Mouse (Mus musculus) intestine, postnatal 0 days (tissue): ENCODE data around the gene Sptbn2. TPM values are rescaled to one million over a fixed set of nuclear protein-coding genes. Genes with fewer than 3 reads are reported as not detected.

Source experiments
- ATAC-seq: fragments of 200-750 bp; cut with Nextera tagmentation; 2 replicates; pipeline ENCODE4 v1.8.0; 2017; ENCODE audit warnings: mild to moderate bottlenecking, moderate TSS enrichment, moderate library complexity
- H3K27ac ChIP-seq: fragments of 300-500 bp; sonication (generic); 2 replicates; pipeline ENCODE4 v1.5.1; 2014; ENCODE audit warnings: mild to moderate bottlenecking, low read depth, low read length, moderate library complexity
- H3K27me3 ChIP-seq: fragments of 300-500 bp; sonication (generic); replicated peaks from 2 replicates; pipeline ENCODE4 v1.6.1; 2014; ENCODE audit warnings: low read length, mixed read lengths; ENCODE audit not compliant: control insufficient read depth, insufficient read depth
- H3K36me3 ChIP-seq: fragments of 300-500 bp; sonication (generic); 2 replicates; pipeline ENCODE4 v1.6.1; 2014; ENCODE audit warnings: mild to moderate bottlenecking, moderate library complexity; ENCODE audit not compliant: control insufficient read depth, insufficient read depth
- H3K4me1 ChIP-seq: fragments of 300-500 bp; sonication (generic); replicated peaks from 2 replicates; pipeline ENCODE4 v1.6.1; 2014; ENCODE audit warnings: antibody characterized with exemption, low read length, mixed read lengths; ENCODE audit not compliant: control insufficient read depth, insufficient read depth
- H3K4me2 ChIP-seq: fragments of 300-500 bp; sonication (generic); replicated peaks from 2 replicates; pipeline ENCODE4 v1.6.1; 2014; ENCODE audit warnings: low read depth, mild to moderate bottlenecking, moderate library complexity
- H3K4me3 ChIP-seq: fragments of 300-500 bp; sonication (generic); 2 replicates; pipeline ENCODE4 v1.5.1; 2014; ENCODE audit warnings: low read depth, low read length
- H3K9ac ChIP-seq: fragments of 300-500 bp; sonication (generic); 2 replicates; pipeline ENCODE4 v1.6.1; 2014; ENCODE audit warnings: mild to moderate bottlenecking, low read depth, low read length
- H3K9me3 ChIP-seq: fragments of 300-500 bp; sonication (generic); 2 replicates; pipeline ENCODE4 v1.6.1; 2016; ENCODE audit warnings: mixed run types; ENCODE audit not compliant: control insufficient read depth
- CTCF ChIP-seq: sonication (generic); IDR thresholded peaks from 2 replicates; pipeline ENCODE4 v1.5.1; 2016; ENCODE audit warnings: low read depth, mild to moderate bottlenecking, control low read depth, antibody characterized with exemption, moderate library complexity
- WGBS: fragments of 180-500 bp; shearing (Covaris S2); extraction: QIAGEN DNeasy Blood & Tissue Kit; methylation state at CpG from one replicate; pipeline ENCODE4 v1.1.7; 2014; 5-methylcytosine and 5-hydroxymethylcytosine counted together
- polyA plus RNA-seq: library from polyadenylated mRNA; unstranded; fragments of >200 nt; fragmentation: Nextera tagmentation; extraction: Ambion mirVana; gene quantifications from 2 replicates; pipeline ENCODE4 v1.2.1, GENCODE M21; 2015

Sptbn2 gene
- polyA plus RNA-seq, 1 experiment from 2014 or later: 0.27 TPM

GRCm38 (mm10) chr19:4698205-4698677 is 12.7 kb upstream of the Sptbn2 start, which contains the start of gene Gm960:
Gene Gm960, minus strand, starts transcription at chr19:4698668.
- no peak for TF ChIP-seq CTCF
- peak within 1 kb of the TSS; percentile 54 for H3K4me3 ChIP-seq
- peak within 1 kb of the TSS; percentile 89 for H3K4me2 ChIP-seq
- peak within 1 kb of the TSS; percentile 37; the same call in 1 of the 2 replicates for H3K9ac ChIP-seq
- peak; percentile 22; the same call in 1 of the 2 replicates for ATAC-seq
- peaks cover 38% of the 10 kb centered on the region for H3K27me3 ChIP-seq
- 2% methylated on average over 40 of the region's 40 CpGs for WGBS
- no peak within 1 kb of the TSS for H3K27ac ChIP-seq
- no peaks in the 10 kb centered on the region for H3K9me3 ChIP-seq
- no peaks in the 10 kb centered on the region for H3K4me1 ChIP-seq
- no peaks in the 10 kb centered on the region for H3K36me3 ChIP-seq

- Histone ChIP-seq H3K9me3 (no peaks in the 10 kb centered on the region), H3K36me3 (no peaks in the 10 kb centered on the region), H3K4me3 (peak overlapping the region; percentile 54), H3K4me1 (no peaks in the 10 kb centered on the region), H3K4me2 (no peak overlapping the region; the same call in 1 of the 2 replicates), H3K27ac (no peak overlapping the region), H3K27me3 (peaks cover 38% of the 10 kb centered on the region), H3K9ac (no peak overlapping the region)
- ATAC-seq: no peak
- 23% methylated on average over 8 of the region's 8 CpGs for WGBS
- no peak for TF ChIP-seq CTCF
Measured at GRCm38 (mm10) chr19:4698856-4699255, 12.1 kb upstream of the Sptbn2 start.

- no peak overlapping the region for H3K9ac ChIP-seq
- TF ChIP-seq CTCF: no peak
- H3K27ac ChIP-seq: no peak overlapping the region
- H3K36me3 ChIP-seq: no peaks in the 10 kb centered on the region
- no peak for ATAC-seq
- 53% methylated on average over 5 of the region's 5 CpGs for WGBS
- no peaks in the 10 kb centered on the region for H3K4me1 ChIP-seq
- H3K4me2 ChIP-seq: no peak overlapping the region
- peaks cover 38% of the 10 kb centered on the region for H3K27me3 ChIP-seq
- no peak overlapping the region for H3K4me3 ChIP-seq
- H3K9me3 ChIP-seq: no peaks in the 10 kb centered on the region
Measured at GRCm38 (mm10) chr19:4699821-4700220, 11.1 kb upstream of the Sptbn2 start.

GRCm38 (mm10) chr19:4700656-4701055 is 10.3 kb upstream of the Sptbn2 start:
- WGBS: 71% methylated on average over 8 of the region's 8 CpGs
- TF ChIP-seq CTCF: no peak

GRCm38 (mm10) chr19:4701221-4701620 is 9.7 kb upstream of the Sptbn2 start:
- Histone ChIP-seq H3K4me3 (no peak overlapping the region), H3K27ac (no peak overlapping the region), H3K9ac (no peak overlapping the region), H3K4me2 (no peak overlapping the region), H3K4me1 (no peaks in the 10 kb centered on the region), H3K9me3 (no peaks in the 10 kb centered on the region), H3K27me3 (peaks cover 38% of the 10 kb centered on the region), H3K36me3 (no peaks in the 10 kb centered on the region)
- WGBS: 41% methylated on average over 7 of the region's 7 CpGs
- TF ChIP-seq CTCF: no peak
- ATAC-seq: no peak

More at GRCm38 (mm10) chr19:4700656-4701055, 10.3 kb upstream of the Sptbn2 start:
- Histone ChIP-seq H3K4me2 (no peak overlapping the region), H3K4me1 (no peaks in the 10 kb centered on the region), H3K9me3 (no peaks in the 10 kb centered on the region), H3K27me3 (peaks cover 38% of the 10 kb centered on the region), H3K36me3 (no peaks in the 10 kb centered on the region), H3K27ac (no peak overlapping the region), H3K9ac (no peak overlapping the region), H3K4me3 (no peak overlapping the region)
- ATAC-seq: no peak

- no peak overlapping the region for H3K4me2 ChIP-seq
- no peaks in the 10 kb centered on the region for H3K9me3 ChIP-seq
- ATAC-seq: no peak
- H3K36me3 ChIP-seq: no peaks in the 10 kb centered on the region
- no peak for TF ChIP-seq CTCF
- no peak overlapping the region for H3K9ac ChIP-seq
- H3K4me1 ChIP-seq: no peaks in the 10 kb centered on the region
- H3K4me3 ChIP-seq: no peak overlapping the region
- H3K27ac ChIP-seq: no peak overlapping the region
- peaks cover 37% of the 10 kb centered on the region for H3K27me3 ChIP-seq
- 79% methylated on average over 10 of the region's 10 CpGs for WGBS
Measured at GRCm38 (mm10) chr19:4708765-4709164, 2.2 kb upstream of the Sptbn2 start.
